Mouse (Mus musculus) CH12.LX (cell line): ENCODE results near the gene Exoc6b. TPM values are rescaled to one million over a fixed set of nuclear protein-coding genes. Genes with fewer than 3 reads are reported as not detected.

Experiments
- DNase-seq: peaks from one replicate; pipeline ENCODE4 v3.0.0-alpha.2; 2013; ENCODE audit errors: extremely low read depth
- H3K27ac ChIP-seq: 2 replicates; pipeline ENCODE4 v1.5.1; 2012; ENCODE audit warnings: low read depth, mild to moderate bottlenecking, control low read depth, moderate library complexity; ENCODE audit not compliant: insufficient read depth
- H3K27me3 ChIP-seq: replicated peaks from 2 replicates; pipeline ENCODE3; 2012; ENCODE audit warnings: inconsistent platforms
- H3K36me3 ChIP-seq, 2 experiments: replicated peaks in 1 of 2; 2 replicates each; pipeline versions ENCODE3 to v1.6.1; 2012; ENCODE audit warnings: inconsistent platforms in 1 of 2, low read length in 1 of 2, mild to moderate bottlenecking in 1 of 2, mixed read lengths in 1 of 2, moderate library complexity in 1 of 2; ENCODE audit not compliant: control insufficient read depth in 1 of 2, insufficient read depth in 1 of 2
- H3K4me1 ChIP-seq, 2 experiments: 2 replicates each; pipeline ENCODE4 v1.6.1; 2012; ENCODE audit warnings: inconsistent platforms in 1 of 2, moderate library complexity in 1 of 2; ENCODE audit not compliant: insufficient read depth in 2 of 2, control insufficient read depth in 1 of 2
- H3K4me2 ChIP-seq: 2 replicates; pipeline ENCODE4 v1.6.1; 2012; ENCODE audit warnings: low read depth, mild to moderate bottlenecking, control low read depth; ENCODE audit not compliant: poor library complexity, insufficient read depth, severe bottlenecking
- H3K4me3 ChIP-seq, 3 experiments: fragments of 150-350 bp in 1 of 3; sonication (generic) in 1 of 3; replicated peaks in 1 of 3; 2 replicates each; pipeline versions ENCODE3 to v1.5.1; 2011 to 2012; ENCODE audit warnings: low read depth in 2 of 3, low read length in 2 of 3, mild to moderate bottlenecking in 2 of 3, moderate library complexity in 2 of 3, control low read depth in 1 of 3, improper control_type of control experiment in 1 of 3, inconsistent platforms in 1 of 3, mixed read lengths in 1 of 3; ENCODE audit not compliant: poor library complexity in 1 of 3
- H3K79me2 ChIP-seq: replicated peaks from 2 replicates; pipeline ENCODE4 v1.6.1; 2012; ENCODE audit warnings: mild to moderate bottlenecking, moderate library complexity; ENCODE audit not compliant: control insufficient read depth, poor library complexity, insufficient read depth, severe bottlenecking; ENCODE audit errors: extremely low read depth
- H3K9ac ChIP-seq: 2 replicates; pipeline ENCODE4 v1.6.1; 2012; ENCODE audit warnings: low read depth, mild to moderate bottlenecking, control low read depth, moderate library complexity; ENCODE audit not compliant: insufficient read depth
- H3K9me3 ChIP-seq: replicated peaks from 2 replicates; pipeline ENCODE3; 2012; ENCODE audit warnings: low read length, inconsistent platforms, mixed read lengths
- E2F4 ChIP-seq: IDR thresholded peaks from 2 replicates; pipeline ENCODE4 v1.6.1; 2011; ENCODE audit warnings: low read depth, low read length, improper control_type of control experiment; ENCODE audit not compliant: insufficient replicate concordance
- ETS1 ChIP-seq: conservative IDR thresholded peaks from 2 replicates; pipeline ENCODE4 v1.6.1; 2012; ENCODE audit warnings: low read depth, mild to moderate bottlenecking, inconsistent platforms, low read length, improper control_type of control experiment, moderate library complexity
- IRF4 ChIP-seq: IDR thresholded peaks from 2 replicates; pipeline ENCODE4 v1.6.1; 2014; ENCODE audit warnings: low read depth, mild to moderate bottlenecking, inconsistent platforms, low read length, improper control_type of control experiment
- JUN ChIP-seq: IDR thresholded peaks from 2 replicates; pipeline ENCODE4 v1.6.1; 2011; ENCODE audit warnings: low read depth, mild to moderate bottlenecking, low read length, improper control_type of control experiment, moderate library complexity; ENCODE audit not compliant: insufficient read depth
- MEF2A ChIP-seq: IDR thresholded peaks from 2 replicates; pipeline ENCODE4 v1.6.1; 2014; ENCODE audit warnings: low read depth, mild to moderate bottlenecking, inconsistent platforms, low read length, improper control_type of control experiment, borderline replicate concordance
- MXI1 ChIP-seq: IDR thresholded peaks from 2 replicates; pipeline ENCODE4 v1.6.1; 2011; ENCODE audit warnings: mild to moderate bottlenecking, low read depth, low read length, improper control_type of control experiment
- NRF1 ChIP-seq: IDR thresholded peaks from 2 replicates; pipeline ENCODE4 v1.6.1; 2014; ENCODE audit warnings: low read depth, mild to moderate bottlenecking, inconsistent platforms, low read length, improper control_type of control experiment, moderate library complexity
- PAX5 ChIP-seq: IDR thresholded peaks from 2 replicates; pipeline ENCODE4 v1.6.1; 2012; ENCODE audit warnings: low read length, inconsistent platforms, mixed read lengths
- RAD21 ChIP-seq: IDR thresholded peaks from 2 replicates; pipeline ENCODE4 v1.6.1; 2011; ENCODE audit warnings: low read depth, mild to moderate bottlenecking, low read length, improper control_type of control experiment, moderate library complexity
- SMC3 ChIP-seq: IDR thresholded peaks from 2 replicates; pipeline ENCODE4 v1.6.1; 2011; ENCODE audit warnings: low read depth, low read length, improper control_type of control experiment
- TBP ChIP-seq: conservative IDR thresholded peaks from 2 replicates; pipeline ENCODE4 v1.6.1; 2011; ENCODE audit warnings: low read depth, low read length, improper control_type of control experiment
- TCF12 ChIP-seq: IDR thresholded peaks from 2 replicates; pipeline ENCODE4 v1.6.1; 2014; ENCODE audit warnings: low read depth, mild to moderate bottlenecking, inconsistent platforms, low read length, improper control_type of control experiment
- UBTF ChIP-seq: IDR thresholded peaks from 2 replicates; pipeline ENCODE4 v1.6.1; 2012; ENCODE audit warnings: low read depth, mild to moderate bottlenecking, inconsistent platforms, low read length, improper control_type of control experiment, moderate library complexity
- ZKSCAN1 ChIP-seq: IDR thresholded peaks from 2 replicates; pipeline ENCODE4 v1.6.1; 2012; ENCODE audit warnings: low read depth, inconsistent platforms, low read length, improper control_type of control experiment, borderline replicate concordance
- ZMIZ1 ChIP-seq: IDR thresholded peaks from 2 replicates; pipeline ENCODE4 v1.6.1; 2012; ENCODE audit warnings: low read depth, mild to moderate bottlenecking, inconsistent platforms, low read length, improper control_type of control experiment
- dilution Hi-C: fragments of 300-500 bp; cut with MboI; formaldehyde crosslinking; loops from 2 replicates; pipeline ENCODE4 v1.14.3; 2020; ENCODE audit warnings: low sequenced_read_pairs; ENCODE audit not compliant: extremely low pct_unique_long_range_greater_than_20kb, extremely low pct_ligation_motif_present
- in situ Hi-C: fragments of 300-500 bp; cut with MboI; formaldehyde crosslinking; loops from 3 replicates; pipeline ENCODE4 v1.14.3; 2019; ENCODE audit warnings: low sequenced_read_pairs, low pct_ligation_motif_present, low pct_unique_long_range_greater_than_20kb, mixed read lengths
- polyA plus RNA-seq: library from polyadenylated mRNA; unstranded; fragments of >175 nt; gene quantifications from 2 replicates; pipeline ENCODE4 v1.2.1, GENCODE M21; 2012; ENCODE audit warnings: low read depth; ENCODE audit not compliant: insufficient read length
- total RNA-seq, 2 experiments: library from RNA; depleted of rRNA; stranded (reverse); fragments of 300-350 nt in 1 of 2; fragments of >200 nt in 1 of 2; gene quantifications; 2 replicates each; pipeline ENCODE4 v1.2.3; 2012 to 2014

Exoc6b gene
- total and polyA plus RNA-seq, 3 experiments, result 1.7 to 5.2 (median 3.5) TPM

DNA sequence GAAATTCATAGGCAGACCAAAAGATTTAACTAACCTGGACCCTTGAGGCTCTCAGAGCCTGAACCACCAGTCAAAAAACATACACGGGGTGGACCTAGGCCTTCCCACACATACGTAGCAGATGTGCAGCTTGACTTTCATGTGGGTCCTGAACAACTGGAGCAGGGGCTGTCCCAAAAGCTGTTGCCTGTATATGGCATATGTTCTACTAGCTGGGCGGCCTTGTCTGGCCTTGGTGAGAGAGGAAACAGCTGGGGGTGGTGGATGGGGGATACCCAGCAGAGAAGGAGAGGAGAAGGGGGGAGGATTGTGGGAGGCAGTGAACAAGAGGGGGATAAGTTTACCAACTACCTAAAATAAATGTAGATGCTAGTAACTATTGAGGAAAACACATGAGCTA lies 270.6 kb downstream of the Exoc6b start (continued):
- TF ChIP-seq MXI1, result no peak
- no peak for TF ChIP-seq ZKSCAN1
- no peak for TF ChIP-seq TBP
- peak; percentile 83 for TF ChIP-seq ETS1
- TF ChIP-seq, all 38 proteins: peak for 7

DNA sequence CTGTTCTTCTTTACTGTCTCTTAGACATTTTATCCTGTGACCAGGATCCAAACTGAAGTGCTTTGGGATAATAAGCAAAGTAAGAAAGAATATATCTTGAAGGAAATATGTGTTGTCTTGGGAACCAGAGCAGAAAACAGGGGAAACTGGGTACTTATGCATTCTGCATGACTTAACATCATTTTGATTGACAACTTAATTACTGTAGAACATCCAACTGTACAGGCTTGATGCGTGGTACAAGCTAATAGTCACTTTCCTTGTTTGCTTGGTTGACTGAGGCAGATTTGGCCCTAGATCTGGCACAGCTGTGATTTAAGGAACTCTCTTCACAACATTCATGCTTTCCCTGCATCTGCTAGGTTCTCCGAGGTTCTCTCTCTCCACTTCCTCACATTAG lies 285.3 kb downstream of the Exoc6b start:
- Histone ChIP-seq H3K36me3 (no peaks in the 10 kb centered on the region), H3K4me1 (no peaks in the 10 kb centered on the region), H3K9ac (no peak overlapping the region), H3K4me3 (no peak overlapping the region), H3K79me2 (no peaks in the 10 kb centered on the region), H3K27me3 (no peaks in the 10 kb centered on the region), H3K9me3 (no peaks in the 10 kb centered on the region), H3K4me2 (no peak overlapping the region), H3K27ac (no peak overlapping the region)
- dilution Hi-C loops (no loop called here), in situ Hi-C loops (no loop called here)
- DNase-seq, result no peak
- TF ChIP-seq TCF12 (no peak), UBTF (no peak), PAX5 (no peak)

DNA sequence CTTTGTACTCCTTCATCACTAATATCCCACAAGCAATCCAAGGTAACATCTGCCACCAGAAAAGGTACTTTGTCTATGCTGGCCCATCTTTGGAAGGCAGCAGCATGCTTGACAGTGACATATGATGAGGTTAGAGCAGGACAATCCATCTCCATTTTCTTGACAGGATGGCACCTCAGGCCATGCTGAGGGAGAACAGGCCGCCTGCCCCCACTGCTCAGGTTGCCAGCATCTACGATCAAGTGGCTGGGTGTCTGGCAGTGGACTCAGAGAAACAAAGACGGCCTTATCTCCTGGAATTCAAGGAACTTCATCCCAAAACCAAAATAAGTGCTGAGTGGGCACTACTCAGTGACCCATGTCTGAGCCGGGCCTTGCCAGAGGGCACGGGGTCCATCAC lies 289.3 kb downstream of the Exoc6b start:
- Histone ChIP-seq H3K79me2 (no peaks in the 10 kb centered on the region), H3K9ac (no peak overlapping the region), H3K9me3 (no peaks in the 10 kb centered on the region), H3K27ac (no peak overlapping the region), H3K36me3 (no peaks in the 10 kb centered on the region), H3K4me1 (no peaks in the 10 kb centered on the region)
- DNase-seq, result no peak
- in situ Hi-C loops (no loop called here), dilution Hi-C loops (no loop called here)
- TF ChIP-seq ETS1, result no peak
- TF ChIP-seq SMC3, result no peak
- TF ChIP-seq, all 38 proteins: peak for 0
- Histone ChIP-seq H3K4me2 (no peak overlapping the region), H3K4me3 (no peak overlapping the region), H3K27me3 (no peaks in the 10 kb centered on the region)

DNA sequence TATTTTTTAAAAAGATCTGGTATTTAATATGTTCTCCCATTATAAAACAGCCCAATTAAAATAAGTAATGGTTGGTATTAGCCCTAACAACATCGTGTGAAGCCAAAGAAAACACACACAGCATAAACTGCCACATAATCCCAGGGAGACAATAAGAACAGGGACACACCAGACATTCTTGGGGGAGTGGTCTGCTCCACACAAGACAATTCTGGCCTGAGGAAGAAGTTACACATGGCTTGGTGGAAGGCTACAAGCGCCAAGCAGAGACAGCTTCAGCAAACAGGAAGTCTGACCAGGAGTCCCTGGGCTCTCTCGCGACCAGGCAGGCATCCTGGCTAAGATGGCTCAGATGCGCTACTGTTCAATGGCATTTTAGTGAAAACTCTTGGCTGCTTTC lies 290.3 kb downstream of the Exoc6b start:
- Histone ChIP-seq H3K4me1 (no peaks in the 10 kb centered on the region), H3K79me2 (no peaks in the 10 kb centered on the region), H3K36me3 (no peaks in the 10 kb centered on the region), H3K4me3 (no peak overlapping the region), H3K9me3 (no peaks in the 10 kb centered on the region), H3K4me2 (no peak overlapping the region), H3K9ac (no peak overlapping the region), H3K27me3 (no peaks in the 10 kb centered on the region), H3K27ac (no peak overlapping the region)
- in situ Hi-C loops, result no loop called here
- no peak for DNase-seq
- dilution Hi-C loops, result no loop called here
- TF ChIP-seq ETS1, result no peak
- no peak for TF ChIP-seq ZMIZ1
- no peak for TF ChIP-seq MEF2A
- no peak for TF ChIP-seq MXI1
- TF ChIP-seq IRF4, result no peak
- no peak for TF ChIP-seq NRF1
- no peak for TF ChIP-seq JUN
- TF ChIP-seq RAD21, result no peak
- no peak for TF ChIP-seq E2F4
